Mouse (Mus musculus) liver, embryonic 13.5 days (tissue): Measurements from ENCODE around the gene 1500011B03Rik. TPM values are rescaled to one million over a fixed set of nuclear protein-coding genes. Genes with fewer than 3 reads are reported as not detected.

Experiments
- ATAC-seq: fragments of 200-750 bp; cut with Nextera tagmentation; 2 replicates; pipeline ENCODE4 v1.8.0; 2017; ENCODE audit warnings: low read depth, mild to moderate bottlenecking, moderate number of reproducible peaks, moderate library complexity
- DNase-seq: peaks from one replicate; pipeline ENCODE4 v3.0.0; 2022
- H3K27ac ChIP-seq: fragments of 300-500 bp; sonication (generic); 2 replicates; pipeline ENCODE4 v1.5.1; 2015; ENCODE audit warnings: moderate library complexity, mild to moderate bottlenecking, inconsistent platforms
- H3K27me3 ChIP-seq: fragments of 300-500 bp; sonication (generic); 2 replicates; pipeline ENCODE4 v1.6.1; 2015; ENCODE audit warnings: mild to moderate bottlenecking, inconsistent platforms
- H3K36me3 ChIP-seq: fragments of 300-500 bp; sonication (generic); 2 replicates; pipeline ENCODE4 v1.6.1; 2015; ENCODE audit warnings: mild to moderate bottlenecking, inconsistent platforms
- H3K4me1 ChIP-seq: fragments of 300-500 bp; sonication (generic); replicated peaks from 2 replicates; pipeline ENCODE4 v1.6.1; 2015; ENCODE audit warnings: inconsistent platforms
- H3K4me2 ChIP-seq: fragments of 300-500 bp; sonication (generic); 2 replicates; pipeline ENCODE4 v1.6.1; 2015; ENCODE audit warnings: inconsistent platforms, mild to moderate bottlenecking, moderate library complexity
- H3K4me3 ChIP-seq: fragments of 300-500 bp; sonication (generic); replicated peaks from 2 replicates; pipeline ENCODE4 v1.5.1; 2015; ENCODE audit warnings: mild to moderate bottlenecking, inconsistent platforms
- H3K9ac ChIP-seq: fragments of 300-500 bp; sonication (generic); 2 replicates; pipeline ENCODE4 v1.6.1; 2015; ENCODE audit warnings: mild to moderate bottlenecking, inconsistent platforms
- H3K9me3 ChIP-seq: fragments of 300-500 bp; sonication (generic); replicated peaks from 2 replicates; pipeline ENCODE4 v1.6.1; 2016; ENCODE audit warnings: inconsistent platforms
- WGBS: fragments of 180-500 bp; shearing (Covaris S2); methylation state at CpG from one replicate; pipeline ENCODE4 v1.1.7; 2015; ENCODE audit not compliant: insufficient replicate concordance; 5-methylcytosine and 5-hydroxymethylcytosine counted together
- polyA plus RNA-seq: library from polyadenylated mRNA; unstranded; fragments of >200 nt; fragmentation: Nextera tagmentation; extraction: Ambion mirVana; gene quantifications from 2 replicates; pipeline ENCODE4 v1.2.1, GENCODE M21; 2015

The 1500011B03Rik gene
- polyA plus RNA-seq, 1 experiment from 2014 or later: 31.0 TPM

GRCm38 (mm10) chr5:114780912-114781311, 42.4 kb downstream of the 1500011B03Rik start:
- ATAC-seq (no peak), DNase-seq (no peak)
- 51% methylated on average over 7 of the region's 7 CpGs for WGBS
- Histone ChIP-seq H3K27ac (0 out of 2 replicates have a peak overlapping the region, but pooled peaks have one; percentile 8), H3K9me3 (no peaks in the 10 kb centered on the region), H3K36me3 (peaks cover 8% of the 10 kb centered on the region), H3K4me2 (no peak overlapping the region), H3K4me3 (no peak overlapping the region), H3K4me1 (peaks cover 100% of the 10 kb centered on the region), H3K27me3 (no peaks in the 10 kb centered on the region), H3K9ac (no peak overlapping the region)

GRCm38 (mm10) chr5:114779956-114780489, 43.2 kb downstream of the 1500011B03Rik start:
- DNase-seq (no peak), ATAC-seq (no peak)
- peak overlapping the region; percentile 13; the same call in 1 of the 2 replicates for H3K9ac ChIP-seq
- H3K36me3 ChIP-seq: no peaks in the 10 kb centered on the region; the same call in 1 of the 2 replicates
- 64% methylated on average over 7 of the region's 7 CpGs for WGBS
- H3K4me1 ChIP-seq: peaks cover 97% of the 10 kb centered on the region
- H3K9me3 ChIP-seq: no peaks in the 10 kb centered on the region
- H3K27me3 ChIP-seq: no peaks in the 10 kb centered on the region
- H3K27ac ChIP-seq: no peak overlapping the region; the same call in 1 of the 2 replicates
- no peak overlapping the region for H3K4me3 ChIP-seq
- H3K4me2 ChIP-seq: no peak overlapping the region

GRCm38 (mm10) chr5:114776174-114776573, 47.1 kb downstream of the 1500011B03Rik start:
- peak overlapping the region; percentile 100 for H3K4me3 ChIP-seq
- H3K27me3 ChIP-seq: no peaks in the 10 kb centered on the region
- DNase-seq: no peak
- 40% methylated on average over 7 of the region's 7 CpGs for WGBS
- H3K4me2 ChIP-seq: peak overlapping the region; percentile 93
- H3K9ac ChIP-seq: peak overlapping the region; percentile 100
- H3K27ac ChIP-seq: peak overlapping the region; percentile 43
- H3K4me1 ChIP-seq: peaks cover 79% of the 10 kb centered on the region
- H3K9me3 ChIP-seq: no peaks in the 10 kb centered on the region
- H3K36me3 ChIP-seq: no peaks in the 10 kb centered on the region; the same call in 1 of the 2 replicates
- no peak for ATAC-seq

GRCm38 (mm10) chr5:114775056-114775979, 48.0 kb downstream of the 1500011B03Rik start, which contains the start of gene Git2:
Gene Git2, minus strand, starts transcription at chr5:114775517.
- peak within 1 kb of the TSS; percentile 100 for H3K9ac ChIP-seq
- peak within 1 kb of the TSS; percentile 89 for H3K27ac ChIP-seq
- no peaks in the 10 kb centered on the region for H3K27me3 ChIP-seq
- peak within 1 kb of the TSS; percentile 93 for H3K4me2 ChIP-seq
- ATAC-seq: no peak
- no peak for DNase-seq
- H3K9me3 ChIP-seq: no peaks in the 10 kb centered on the region
- H3K4me3 ChIP-seq: peak within 1 kb of the TSS; percentile 100
- H3K4me1 ChIP-seq: peaks cover 79% of the 10 kb centered on the region
- H3K36me3 ChIP-seq: no peaks in the 10 kb centered on the region; the same call in 1 of the 2 replicates
- under 1% methylated on average over 62 of the region's 63 CpGs for WGBS

- peak; percentile 81 for ATAC-seq
- Histone ChIP-seq H3K9me3 (no peaks in the 10 kb centered on the region), H3K4me2 (peak within 1 kb of the TSS; percentile 93), H3K9ac (peak within 1 kb of the TSS; percentile 100), H3K27ac (peak within 1 kb of the TSS; percentile 89), H3K36me3 (no peaks in the 10 kb centered on the region; the same call in 1 of the 2 replicates), H3K4me3 (peak within 1 kb of the TSS; percentile 100), H3K27me3 (no peaks in the 10 kb centered on the region), H3K4me1 (peaks cover 78% of the 10 kb centered on the region)
- under 1% methylated on average over 53 of the region's 73 CpGs for WGBS
- DNase-seq: peak; percentile 88
These were observed 48.7 kb downstream of the 1500011B03Rik start, which contains the start of gene Ankrd13a for GRCm38 (mm10) chr5:114774403-114775051. Gene Ankrd13a, plus strand, starts transcription at chr5:114774677.

GRCm38 (mm10) chr5:114773780-114774179, 49.5 kb downstream of the 1500011B03Rik start:
- H3K9me3 ChIP-seq: no peaks in the 10 kb centered on the region
- H3K36me3 ChIP-seq: peaks cover 5% of the 10 kb centered on the region; the same call in 1 of the 2 replicates
- H3K9ac ChIP-seq: peak overlapping the region; percentile 100
- H3K27ac ChIP-seq: peak overlapping the region; percentile 89
- ATAC-seq (0 out of 2 replicates have a peak, but pooled peaks have one; percentile 7), DNase-seq (no peak)
- H3K27me3 ChIP-seq: no peaks in the 10 kb centered on the region
- peak overlapping the region; percentile 100 for H3K4me3 ChIP-seq
- H3K4me2 ChIP-seq: peak overlapping the region; percentile 93
- WGBS: 2% methylated on average over 11 of the region's 11 CpGs
- H3K4me1 ChIP-seq: peaks cover 72% of the 10 kb centered on the region

- H3K4me2 ChIP-seq: peak overlapping the region; percentile 93
- no peaks in the 10 kb centered on the region for H3K9me3 ChIP-seq
- H3K4me3 ChIP-seq: peak overlapping the region; percentile 100
- 0% methylated on average over 50 of the region's 52 CpGs for WGBS
- peaks cover 67% of the 10 kb centered on the region for H3K4me1 ChIP-seq
- ATAC-seq: peak; percentile 76
- H3K36me3 ChIP-seq: peaks cover 6% of the 10 kb centered on the region; the same call in 1 of the 2 replicates
- DNase-seq: peak; percentile 96
- peak overlapping the region; percentile 90 for H3K27ac ChIP-seq
- no peaks in the 10 kb centered on the region for H3K27me3 ChIP-seq
- H3K9ac ChIP-seq: peak overlapping the region; percentile 100
These were observed 50.0 kb downstream of the 1500011B03Rik start for GRCm38 (mm10) chr5:114773211-114773710.

- ATAC-seq (peak; percentile 57), DNase-seq (peak; percentile 51)
- Histone ChIP-seq H3K27me3 (no peaks in the 10 kb centered on the region), H3K9ac (peak overlapping the region; percentile 100), H3K27ac (peak overlapping the region; percentile 90), H3K4me3 (peak overlapping the region; percentile 100), H3K4me1 (peaks cover 67% of the 10 kb centered on the region), H3K9me3 (no peaks in the 10 kb centered on the region), H3K4me2 (peak overlapping the region; percentile 93), H3K36me3 (peaks cover 6% of the 10 kb centered on the region; the same call in 1 of the 2 replicates)
- under 1% methylated on average over 27 of the region's 57 CpGs for WGBS
These were observed 50.6 kb downstream of the 1500011B03Rik start for GRCm38 (mm10) chr5:114772456-114773203.

- Histone ChIP-seq H3K36me3 (peaks cover 8% of the 10 kb centered on the region; the same call in 1 of the 2 replicates), H3K4me2 (peak overlapping the region; percentile 93), H3K9me3 (no peaks in the 10 kb centered on the region), H3K27me3 (no peaks in the 10 kb centered on the region), H3K9ac (peak overlapping the region; percentile 100), H3K4me1 (peaks cover 64% of the 10 kb centered on the region), H3K4me3 (peak overlapping the region; percentile 100), H3K27ac (peak overlapping the region; percentile 90; the same call in 1 of the 2 replicates)
- no peak for ATAC-seq
- 29% methylated on average over 8 of the region's 8 CpGs for WGBS
- DNase-seq: no peak
These were observed 51.5 kb downstream of the 1500011B03Rik start for GRCm38 (mm10) chr5:114771796-114772195.

- ATAC-seq: no peak
- Histone ChIP-seq H3K9ac (no peak overlapping the region), H3K27me3 (no peaks in the 10 kb centered on the region), H3K27ac (no peak overlapping the region), H3K36me3 (peaks cover 26% of the 10 kb centered on the region), H3K9me3 (no peaks in the 10 kb centered on the region), H3K4me3 (no peak overlapping the region), H3K4me1 (peaks cover 53% of the 10 kb centered on the region), H3K4me2 (no peak overlapping the region)
- DNase-seq: no peak
- WGBS: 76% methylated on average over 8 of the region's 8 CpGs
These were observed 53.5 kb downstream of the 1500011B03Rik start for GRCm38 (mm10) chr5:114769786-114770185.
